Mouse (Mus musculus): ENCODE results near the gene Tspan12. TPM values are rescaled to one million over a fixed set of nuclear protein-coding genes. Genes with fewer than 3 reads are reported as not detected.

Tspan12 gene
- polyA plus RNA-seq, 1 experiment, result 2.0 TPM

- Histone ChIP-seq H3K36me3 (ENCODE audit: control insufficient read depth, insufficient read depth, low read length) (no peaks in the 10 kb centered on the region), H3K4me1 (replicated peaks; ENCODE audit: control insufficient read depth, insufficient read depth, low read length) (no peaks in the 10 kb centered on the region), H3K27ac (ENCODE audit: control insufficient read depth, insufficient read depth, low read length) (no peak overlapping the region), H3K27me3 (ENCODE audit: control insufficient read depth, insufficient read depth, low read length) (no peaks in the 10 kb centered on the region), H3K4me3 (ENCODE audit: control insufficient read depth, insufficient read depth, low read length) (no peak overlapping the region)
- 93% methylated on average over 12 of the region's 12 CpGs for WGBS
- no peak for DNase-seq
- TF ChIP-seq CTCF (IDR thresholded peaks at IDR 0.05; ENCODE audit: borderline replicate concordance, control insufficient read depth, extremely low read depth, insufficient read depth, low read length, poor library complexity) (no peak), POLR2A (IDR thresholded peaks at IDR 0.05; ENCODE audit: control insufficient read depth, extremely low read depth, insufficient read depth, low read length, poor library complexity) (no peak)
These were observed 84.5 kb downstream of the Tspan12 start for GRCm38 (mm10) chr6:21767787-21768221.

GRCm38 (mm10) chr6:21747536-21747935 lies 104.8 kb downstream of the Tspan12 start:
- TF ChIP-seq POLR2A (IDR thresholded peaks at IDR 0.05; ENCODE audit: control insufficient read depth, extremely low read depth, insufficient read depth, low read length, poor library complexity) (no peak), CTCF (IDR thresholded peaks at IDR 0.05; ENCODE audit: borderline replicate concordance, control insufficient read depth, extremely low read depth, insufficient read depth, low read length, poor library complexity) (no peak)
- Histone ChIP-seq H3K27me3 (ENCODE audit: control insufficient read depth, insufficient read depth, low read length) (no peaks in the 10 kb centered on the region), H3K4me1 (replicated peaks; ENCODE audit: control insufficient read depth, insufficient read depth, low read length) (no peaks in the 10 kb centered on the region), H3K36me3 (ENCODE audit: control insufficient read depth, insufficient read depth, low read length) (no peaks in the 10 kb centered on the region), H3K27ac (ENCODE audit: control insufficient read depth, insufficient read depth, low read length) (no peak overlapping the region), H3K4me3 (ENCODE audit: control insufficient read depth, insufficient read depth, low read length) (no peak overlapping the region)
- WGBS, result 95% methylated on average over 1 of the region's 1 CpGs
- DNase-seq, result no peak

- H3K4me3 ChIP-seq (ENCODE audit: control insufficient read depth, insufficient read depth, low read length), result no peak overlapping the region
- no peaks in the 10 kb centered on the region for H3K27me3 ChIP-seq (ENCODE audit: control insufficient read depth, insufficient read depth, low read length)
- no peaks in the 10 kb centered on the region for H3K4me1 ChIP-seq (replicated peaks; ENCODE audit: control insufficient read depth, insufficient read depth, low read length)
- no peak overlapping the region for H3K27ac ChIP-seq (ENCODE audit: control insufficient read depth, insufficient read depth, low read length)
- TF ChIP-seq POLR2A (IDR thresholded peaks at IDR 0.05; ENCODE audit: control insufficient read depth, extremely low read depth, insufficient read depth, low read length, poor library complexity) (no peak), CTCF (IDR thresholded peaks at IDR 0.05; ENCODE audit: borderline replicate concordance, control insufficient read depth, extremely low read depth, insufficient read depth, low read length, poor library complexity) (no peak)
- DNase-seq, result no peak
- H3K36me3 ChIP-seq (ENCODE audit: control insufficient read depth, insufficient read depth, low read length), result no peaks in the 10 kb centered on the region
- 83% methylated on average over 3 of the region's 3 CpGs for WGBS
These were observed 107.6 kb downstream of the Tspan12 start for GRCm38 (mm10) chr6:21744615-21745266.

DNA sequence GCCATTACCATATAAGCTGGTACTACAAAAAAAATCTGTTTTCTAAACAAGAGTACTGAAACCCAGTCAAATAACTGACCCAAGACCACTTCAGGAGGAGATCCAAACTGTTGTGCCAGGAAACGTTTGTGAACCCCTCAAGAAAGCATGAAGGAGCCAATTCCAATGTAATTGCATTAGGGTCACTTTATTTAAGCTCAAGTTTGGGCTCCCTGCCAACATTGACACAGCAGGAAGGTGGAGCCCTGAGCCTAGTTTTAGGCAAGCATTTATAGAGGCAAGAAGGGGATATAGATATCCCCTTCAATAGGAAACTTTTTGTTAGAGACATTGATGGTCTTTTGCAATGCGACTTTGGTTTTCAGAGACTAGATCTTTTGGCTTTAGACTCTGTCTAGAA lies 111.7 kb downstream of the Tspan12 start:
- DNase-seq, result no peak
- WGBS, result 75% methylated on average over 2 of the region's 2 CpGs
- Histone ChIP-seq H3K4me3 (ENCODE audit: control insufficient read depth, insufficient read depth, low read length) (no peak overlapping the region), H3K27me3 (ENCODE audit: control insufficient read depth, insufficient read depth, low read length) (no peaks in the 10 kb centered on the region), H3K36me3 (ENCODE audit: control insufficient read depth, insufficient read depth, low read length) (no peaks in the 10 kb centered on the region), H3K27ac (ENCODE audit: control insufficient read depth, insufficient read depth, low read length) (no peak overlapping the region), H3K4me1 (replicated peaks; ENCODE audit: control insufficient read depth, insufficient read depth, low read length) (no peaks in the 10 kb centered on the region)
- TF ChIP-seq POLR2A (IDR thresholded peaks at IDR 0.05; ENCODE audit: control insufficient read depth, extremely low read depth, insufficient read depth, low read length, poor library complexity), result no peak
- no peak for TF ChIP-seq CTCF (IDR thresholded peaks at IDR 0.05; ENCODE audit: borderline replicate concordance, control insufficient read depth, extremely low read depth, insufficient read depth, low read length, poor library complexity)

- no peaks in the 10 kb centered on the region for H3K27me3 ChIP-seq (ENCODE audit: control insufficient read depth, insufficient read depth, low read length)
- H3K4me1 ChIP-seq (replicated peaks; ENCODE audit: control insufficient read depth, insufficient read depth, low read length), result no peaks in the 10 kb centered on the region
- H3K4me3 ChIP-seq (ENCODE audit: control insufficient read depth, insufficient read depth, low read length), result no peak overlapping the region
- TF ChIP-seq CTCF (IDR thresholded peaks at IDR 0.05; ENCODE audit: borderline replicate concordance, control insufficient read depth, extremely low read depth, insufficient read depth, low read length, poor library complexity), result no peak
- TF ChIP-seq POLR2A (IDR thresholded peaks at IDR 0.05; ENCODE audit: control insufficient read depth, extremely low read depth, insufficient read depth, low read length, poor library complexity), result no peak
- 89% methylated on average over 10 of the region's 10 CpGs for WGBS
- no peaks in the 10 kb centered on the region for H3K36me3 ChIP-seq (ENCODE audit: control insufficient read depth, insufficient read depth, low read length)
- DNase-seq, result no peak
- H3K27ac ChIP-seq (ENCODE audit: control insufficient read depth, insufficient read depth, low read length), result no peak overlapping the region
These were observed 130.1 kb downstream of the Tspan12 start for GRCm38 (mm10) chr6:21722238-21722637.

Other genes starting within 250 kb of the Tspan12 start
- 15.9 and 16.8 TPM in 2 replicates for gene Ing3, start 97.1 kb upstream of the Tspan12 start, polyA plus RNA-seq (2012; rRNA removed)
- 1.7 and 2.4 TPM in 2 replicates for gene Cped1, start 133.4 kb upstream of the Tspan12 start, polyA plus RNA-seq (2012; rRNA removed)